Mouse (Mus musculus): Measurements from ENCODE around the gene Psmd4. TPM values are rescaled to one million over a fixed set of nuclear protein-coding genes. Genes with fewer than 3 reads are reported as not detected.

Gene Psmd4
- polyA plus RNA-seq, 1 experiment from 2014 or later: 286 TPM

DNA sequence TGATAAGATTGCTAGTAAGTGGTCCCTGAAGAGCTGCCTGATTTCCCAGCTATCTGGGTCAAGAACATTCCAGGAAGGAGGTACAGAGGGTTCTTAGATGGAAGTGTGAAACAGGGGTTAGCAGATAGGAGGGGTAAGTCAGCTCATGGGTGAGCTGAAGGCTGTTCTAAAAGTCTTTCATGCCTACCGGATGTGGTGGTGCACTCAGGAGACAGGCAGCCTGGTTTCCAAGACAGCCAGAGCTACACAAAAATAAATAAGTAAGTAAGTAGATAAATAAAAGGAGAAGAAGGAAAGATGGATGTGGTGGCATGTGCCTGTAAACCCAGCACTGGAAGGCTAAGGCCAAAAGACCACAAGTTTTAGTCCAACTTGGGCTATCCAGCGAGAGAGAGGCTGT is 23.7 kb downstream of the Psmd4 start:
- no peak for ATAC-seq (ENCODE audit: low FRiP score, low read depth)
- Histone ChIP-seq H3K4me3 (no peak overlapping the region), H3K9ac (no peak overlapping the region), H3K4me1 (peaks cover 13% of the 10 kb centered on the region), H3K36me3 (no peaks in the 10 kb centered on the region), H3K4me2 (replicated peaks) (no peak overlapping the region), H3K9me3 (no peaks in the 10 kb centered on the region), H3K27ac (no peak overlapping the region), H3K27me3 (replicated peaks) (no peaks in the 10 kb centered on the region)
- 84% methylated on average over 2 of the region's 2 CpGs for WGBS

DNA sequence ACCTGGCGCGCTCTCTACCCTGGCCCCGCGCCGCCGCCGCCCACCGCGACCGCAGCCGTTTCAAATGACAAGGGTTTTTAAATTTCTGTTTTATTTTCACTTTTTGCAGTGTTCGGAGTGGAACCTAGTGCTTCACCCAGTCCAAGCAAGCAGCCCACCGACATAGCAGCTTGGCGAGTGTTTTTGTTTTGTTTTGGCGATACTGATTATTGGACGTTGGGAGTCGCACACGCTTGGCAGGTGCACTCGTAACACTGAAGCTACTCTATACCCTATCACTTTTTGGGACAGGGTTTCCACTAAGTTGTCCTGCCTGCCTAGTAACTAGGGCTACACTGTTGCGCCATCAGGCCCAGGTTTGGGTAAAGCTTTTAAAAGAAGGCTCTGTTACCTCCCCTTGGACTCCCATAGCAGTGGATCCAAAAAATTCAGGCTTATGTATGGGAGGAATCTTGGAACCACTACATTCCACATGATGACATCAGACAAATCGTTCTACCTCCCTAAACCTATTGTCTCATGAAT is 25.8 kb downstream of the Psmd4 start:
- 0 out of 2 replicates have a peak overlapping the region, but pooled peaks have one; percentile 86 for H3K27ac ChIP-seq

DNA sequence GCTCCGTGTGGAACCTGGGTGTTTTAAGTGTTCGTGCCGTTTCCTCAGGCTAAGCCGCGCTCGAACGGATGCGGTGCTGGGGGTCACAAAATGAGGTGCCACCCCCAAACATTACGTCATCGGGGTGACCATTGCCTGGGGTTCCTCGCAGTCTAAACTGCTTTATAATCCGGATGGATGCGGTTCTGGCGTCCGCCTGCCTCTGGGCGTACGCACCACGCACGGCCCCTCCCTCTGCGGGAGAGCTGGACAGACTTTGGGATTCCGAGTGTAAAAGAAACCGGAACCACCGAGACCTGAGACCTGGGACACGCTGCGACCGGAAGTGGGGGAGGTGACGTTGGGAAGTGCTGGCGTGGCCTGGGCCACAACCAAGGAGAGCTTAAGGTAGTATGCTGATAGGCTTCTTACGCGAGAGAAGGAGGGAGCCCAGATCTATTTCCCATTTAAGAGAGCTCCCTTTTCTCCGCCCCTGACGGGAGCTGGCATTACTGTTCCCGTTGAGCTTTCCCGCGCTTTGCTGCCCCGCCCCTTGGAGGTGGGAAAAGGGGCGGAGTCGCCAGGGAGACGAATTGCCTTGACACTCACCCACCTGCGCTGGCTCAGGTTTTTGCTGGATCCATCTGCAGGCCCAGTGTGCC is 26.4 kb downstream of the Psmd4 start:
- Histone ChIP-seq H3K4me1 (peaks cover 22% of the 10 kb centered on the region), H3K4me3 (peak overlapping the region; percentile 87), H3K27me3 (replicated peaks) (no peaks in the 10 kb centered on the region), H3K4me2 (replicated peaks) (peak overlapping the region; percentile 90), H3K9me3 (no peaks in the 10 kb centered on the region), H3K27ac (peak overlapping the region; percentile 86), H3K9ac (peak overlapping the region; percentile 62), H3K36me3 (peaks cover 14% of the 10 kb centered on the region)
- ATAC-seq (ENCODE audit: low FRiP score, low read depth): peak; percentile 72
- WGBS: under 1% methylated on average over 40 of the region's 40 CpGs

More for the DNA sequence above, 25.8 kb downstream of the Psmd4 start:
- ATAC-seq (ENCODE audit: low FRiP score, low read depth): no peak
- Histone ChIP-seq H3K4me1 (peaks cover 22% of the 10 kb centered on the region), H3K4me2 (replicated peaks) (peak overlapping the region; percentile 90), H3K4me3 (peak overlapping the region; percentile 87), H3K27me3 (replicated peaks) (no peaks in the 10 kb centered on the region), H3K9me3 (no peaks in the 10 kb centered on the region), H3K9ac (peak overlapping the region; percentile 62), H3K36me3 (peaks cover 8% of the 10 kb centered on the region)
- WGBS: 5% methylated on average over 21 of the region's 21 CpGs

DNA sequence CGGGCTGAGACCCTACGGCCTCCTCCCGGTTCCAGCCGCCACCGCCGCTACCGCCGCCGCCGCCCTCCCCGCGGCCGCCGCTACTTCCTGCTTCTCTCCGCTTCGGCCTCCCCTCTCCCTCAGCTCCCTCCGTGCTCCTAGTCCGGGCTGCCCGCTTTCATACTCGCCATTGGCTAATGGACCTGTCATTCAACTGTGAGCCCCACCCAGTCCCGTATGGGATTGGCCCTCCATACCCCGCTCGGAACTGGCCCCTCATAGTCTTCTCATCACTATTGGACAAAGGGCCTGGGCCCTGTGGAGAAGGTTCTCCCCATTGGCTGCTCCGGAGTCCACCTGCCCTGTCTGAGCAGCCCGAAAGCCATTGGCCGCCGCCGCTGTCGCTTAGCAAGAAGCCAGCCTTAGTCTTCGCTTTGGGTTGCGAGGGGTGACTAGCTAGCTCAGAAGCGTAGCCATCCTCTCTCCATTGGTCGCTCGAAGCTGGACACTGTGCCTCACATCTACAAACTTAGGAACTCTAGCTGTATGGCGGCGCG is 27.0 kb downstream of the Psmd4 start, which contains the start of gene Zfp687:
Gene Zfp687 (minus strand): TSS at position 112 of the 536 bp plus-strand sequence.
- H3K36me3 ChIP-seq: peaks cover 20% of the 10 kb centered on the region

DNA sequence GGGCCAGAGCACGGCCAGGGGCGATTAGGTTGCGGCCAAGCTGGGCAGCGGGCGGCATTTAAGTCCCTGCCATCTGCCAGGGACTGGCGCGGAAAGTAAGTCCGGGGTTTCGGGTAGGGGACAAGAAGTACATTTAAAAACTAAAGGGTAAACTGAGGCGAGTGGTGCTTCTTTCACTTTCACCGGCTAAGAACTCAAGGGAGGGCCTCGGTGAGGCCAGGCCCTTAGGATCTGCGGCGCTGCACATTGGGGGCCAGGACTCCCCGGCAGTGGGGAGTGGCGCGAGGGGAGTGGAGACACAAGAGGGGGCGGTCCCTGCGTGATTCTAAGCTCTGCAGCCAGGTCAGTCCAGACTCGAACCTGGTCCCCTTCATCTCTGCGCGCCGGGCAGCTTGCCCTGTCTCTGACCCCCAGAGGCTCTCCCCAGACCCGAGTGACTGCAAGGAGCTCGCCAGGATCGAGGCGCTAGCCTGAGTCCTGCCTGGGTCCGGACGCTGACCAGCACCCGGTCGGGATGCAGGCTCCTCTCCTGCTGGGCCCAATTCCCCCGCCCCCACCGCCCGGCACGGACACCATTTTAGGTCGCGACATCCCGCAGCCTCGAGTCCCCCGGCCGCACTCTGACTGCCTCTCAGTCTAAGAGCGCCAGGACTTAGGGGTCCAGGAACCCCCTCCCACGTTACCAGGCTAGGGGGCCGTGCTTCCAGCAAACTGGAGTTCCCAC is 27.8 kb downstream of the Psmd4 start:
- H3K9ac ChIP-seq: peak overlapping the region; percentile 83
- H3K4me1 ChIP-seq: peaks cover 22% of the 10 kb centered on the region
- peaks cover 28% of the 10 kb centered on the region for H3K36me3 ChIP-seq
- H3K27ac ChIP-seq: peak overlapping the region; percentile 68; the same call in 1 of the 2 replicates
- no peaks in the 10 kb centered on the region for H3K27me3 ChIP-seq (replicated peaks)
- under 1% methylated on average over 44 of the region's 44 CpGs for WGBS
- H3K9me3 ChIP-seq: no peaks in the 10 kb centered on the region
- peak; percentile 21 for ATAC-seq (ENCODE audit: low FRiP score, low read depth)
- peak overlapping the region; percentile 87 for H3K4me3 ChIP-seq
- H3K4me2 ChIP-seq (replicated peaks): peak overlapping the region; percentile 94

More for the DNA sequence above, 27.0 kb downstream of the Psmd4 start, which contains the start of gene Zfp687:
- under 1% methylated on average over 33 of the region's 37 CpGs for WGBS
- Histone ChIP-seq H3K9me3 (no peaks in the 10 kb centered on the region), H3K9ac (peak within 1 kb of the TSS; percentile 83), H3K27me3 (replicated peaks) (no peaks in the 10 kb centered on the region), H3K27ac (peak within 1 kb of the TSS; percentile 86), H3K4me3 (peak within 1 kb of the TSS; percentile 87), H3K4me2 (replicated peaks) (peak within 1 kb of the TSS; percentile 94), H3K4me1 (peaks cover 22% of the 10 kb centered on the region)
- peak; percentile 99 for ATAC-seq (ENCODE audit: low FRiP score, low read depth)

DNA sequence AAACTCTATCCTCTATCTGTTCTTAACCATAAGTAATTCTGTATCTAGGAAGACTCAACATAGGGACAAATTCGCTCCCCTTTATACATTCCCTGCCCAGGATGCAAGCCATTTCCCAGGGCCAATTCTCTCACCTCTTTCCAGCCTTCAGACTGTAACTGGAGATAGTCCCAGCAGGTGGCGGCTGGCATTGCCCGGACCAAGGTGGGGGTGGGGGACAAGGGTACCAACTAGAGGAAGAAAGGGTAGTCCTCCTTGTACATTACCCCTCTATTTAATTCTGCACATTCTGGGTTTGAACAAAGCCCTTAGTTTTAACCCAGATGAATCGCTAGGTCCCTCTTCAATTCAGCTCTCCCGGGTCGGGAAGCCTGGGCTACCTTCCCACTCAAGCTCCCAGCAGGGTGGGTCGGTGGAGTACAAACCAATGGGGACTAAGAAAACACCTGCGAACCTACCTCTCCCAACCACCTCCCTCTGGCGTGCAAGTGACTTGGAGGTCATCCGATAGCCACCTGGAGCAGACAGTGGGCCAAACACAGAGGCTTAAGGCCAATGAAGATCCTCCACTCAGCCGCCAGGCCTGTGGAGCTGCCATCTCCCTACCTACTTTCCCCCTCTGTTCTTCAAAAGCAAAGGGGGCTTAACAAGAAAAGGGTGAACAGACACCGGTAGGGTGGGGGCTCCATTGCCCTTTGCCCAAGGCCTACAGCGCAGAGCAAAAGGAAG is 28.6 kb downstream of the Psmd4 start:
- peak overlapping the region; percentile 87 for H3K4me3 ChIP-seq
- no peak for ATAC-seq (ENCODE audit: low FRiP score, low read depth)
- peak overlapping the region; percentile 83 for H3K9ac ChIP-seq
- WGBS: 11% methylated on average over 13 of the region's 13 CpGs
- H3K27me3 ChIP-seq (replicated peaks): no peaks in the 10 kb centered on the region
- no peaks in the 10 kb centered on the region for H3K9me3 ChIP-seq
- H3K4me2 ChIP-seq (replicated peaks): peak overlapping the region; percentile 94
- peaks cover 22% of the 10 kb centered on the region for H3K4me1 ChIP-seq
- no peak overlapping the region for H3K27ac ChIP-seq
- peaks cover 36% of the 10 kb centered on the region for H3K36me3 ChIP-seq

DNA sequence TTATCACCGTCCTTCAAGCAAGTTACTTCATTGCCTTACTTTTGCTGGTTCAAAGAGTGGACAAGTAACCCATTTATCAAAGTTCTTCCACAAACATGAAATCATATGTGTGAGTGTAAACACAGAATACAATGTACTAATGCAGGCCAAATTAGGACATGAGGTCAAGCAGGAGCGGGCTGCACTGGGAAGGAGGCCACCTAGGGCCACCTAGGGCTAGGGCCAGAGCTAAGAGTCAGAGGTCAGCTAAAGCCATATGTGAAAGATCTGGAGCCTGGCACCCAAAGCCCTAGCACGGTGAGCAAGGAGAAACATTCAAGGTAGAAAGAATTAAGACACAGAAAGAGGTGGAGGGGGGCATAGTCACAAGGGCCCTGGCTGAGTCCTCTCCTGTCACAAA is 29.4 kb downstream of the Psmd4 start:
- 88% methylated on average over 3 of the region's 3 CpGs for WGBS
- H3K4me3 ChIP-seq: no peak overlapping the region
- no peaks in the 10 kb centered on the region for H3K9me3 ChIP-seq
- no peak for ATAC-seq (ENCODE audit: low FRiP score, low read depth)
- H3K4me2 ChIP-seq (replicated peaks): peak overlapping the region; percentile 94; the same call in 1 of the 2 replicates
- H3K4me1 ChIP-seq: peaks cover 22% of the 10 kb centered on the region
- peaks cover 44% of the 10 kb centered on the region for H3K36me3 ChIP-seq
- no peaks in the 10 kb centered on the region for H3K27me3 ChIP-seq (replicated peaks)
- H3K27ac ChIP-seq: no peak overlapping the region
- no peak overlapping the region for H3K9ac ChIP-seq

DNA sequence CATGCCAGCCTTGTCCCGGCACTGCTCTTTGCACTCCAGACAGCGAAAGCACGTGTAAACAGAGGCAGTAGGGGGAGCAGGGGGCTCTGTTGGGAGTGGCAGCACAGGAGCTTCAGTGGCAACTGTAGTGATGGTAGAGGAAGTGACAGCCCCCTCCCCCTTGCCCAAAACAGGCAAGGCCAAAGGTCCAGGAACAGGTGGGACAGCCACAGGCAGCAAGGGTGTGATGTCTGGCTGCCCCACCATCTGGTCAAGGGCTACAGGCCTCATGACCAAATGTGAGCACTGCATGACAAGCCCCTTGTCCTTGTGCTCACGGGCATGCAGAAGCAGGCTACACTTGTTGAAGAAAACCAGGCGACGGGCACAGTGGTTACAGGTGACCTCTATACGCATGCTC is 32.0 kb downstream of the Psmd4 start:
- H3K9me3 ChIP-seq: no peaks in the 10 kb centered on the region
- no peak overlapping the region; the same call in 1 of the 2 replicates for H3K4me3 ChIP-seq
- H3K36me3 ChIP-seq: peaks cover 66% of the 10 kb centered on the region
- ATAC-seq (ENCODE audit: low FRiP score, low read depth): no peak
- WGBS: 91% methylated on average over 7 of the region's 7 CpGs
- no peaks in the 10 kb centered on the region for H3K27me3 ChIP-seq (replicated peaks)
- no peak overlapping the region for H3K9ac ChIP-seq
- no peak overlapping the region for H3K4me2 ChIP-seq (replicated peaks)
- H3K4me1 ChIP-seq: peaks cover 22% of the 10 kb centered on the region
- H3K27ac ChIP-seq: no peak overlapping the region

DNA sequence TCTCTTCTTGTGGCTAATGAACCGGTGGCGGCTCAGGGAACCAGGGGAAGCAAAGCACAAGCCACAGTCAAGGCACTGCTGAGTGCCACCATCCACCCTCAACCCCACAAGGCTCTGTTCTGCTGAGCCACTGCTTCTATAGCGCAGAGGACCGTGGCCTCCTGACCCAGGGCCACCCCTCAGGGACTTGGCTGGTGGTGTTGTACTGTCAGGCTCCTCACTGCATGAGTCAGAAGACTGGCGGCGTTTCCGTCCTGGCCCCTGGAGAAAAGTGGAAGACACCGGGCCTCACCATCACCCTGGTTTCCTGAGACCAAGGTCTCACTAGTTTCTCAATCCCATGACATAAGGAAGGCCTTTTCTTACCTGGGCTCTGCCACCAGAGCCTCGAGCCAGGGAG is 34.7 kb downstream of the Psmd4 start:
- no peak overlapping the region for H3K4me3 ChIP-seq
- 0 out of 2 replicates have a peak overlapping the region, but pooled peaks have one; percentile 13 for H3K9ac ChIP-seq
- no peak overlapping the region for H3K4me2 ChIP-seq (replicated peaks)
- no peaks in the 10 kb centered on the region for H3K9me3 ChIP-seq
- H3K27me3 ChIP-seq (replicated peaks): no peaks in the 10 kb centered on the region
- WGBS: 93% methylated on average over 9 of the region's 9 CpGs
- ATAC-seq (ENCODE audit: low FRiP score, low read depth): no peak
- H3K36me3 ChIP-seq: peaks cover 85% of the 10 kb centered on the region
- H3K4me1 ChIP-seq: peaks cover 7% of the 10 kb centered on the region
- no peak overlapping the region for H3K27ac ChIP-seq

DNA sequence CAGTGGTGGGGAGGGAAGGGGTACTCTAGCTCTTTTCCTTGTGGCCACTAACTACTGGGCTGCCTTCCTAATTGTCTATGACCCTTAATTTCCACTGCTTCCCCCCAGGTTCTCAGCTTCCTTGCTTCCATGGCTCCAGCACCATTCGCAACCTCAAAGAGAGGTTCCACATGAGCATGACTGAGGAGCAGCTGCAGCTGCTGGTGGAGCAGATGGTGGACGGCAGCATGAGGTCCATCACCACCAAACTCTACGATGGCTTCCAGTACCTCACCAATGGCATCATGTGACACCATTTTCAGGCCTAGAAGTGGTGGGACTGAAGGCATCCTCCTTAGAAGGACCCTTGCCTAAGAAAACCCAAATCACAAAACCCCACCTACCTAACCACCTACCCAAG is 36.8 kb downstream of the Psmd4 start:
- no peak for ATAC-seq (ENCODE audit: low FRiP score, low read depth)
- 96% methylated on average over 3 of the region's 3 CpGs for WGBS
- Histone ChIP-seq H3K4me1 (peaks cover 10% of the 10 kb centered on the region), H3K9me3 (no peaks in the 10 kb centered on the region), H3K9ac (no peak overlapping the region), H3K27ac (no peak overlapping the region), H3K27me3 (replicated peaks) (no peaks in the 10 kb centered on the region), H3K4me3 (no peak overlapping the region), H3K4me2 (replicated peaks) (no peak overlapping the region), H3K36me3 (peaks cover 77% of the 10 kb centered on the region)

DNA sequence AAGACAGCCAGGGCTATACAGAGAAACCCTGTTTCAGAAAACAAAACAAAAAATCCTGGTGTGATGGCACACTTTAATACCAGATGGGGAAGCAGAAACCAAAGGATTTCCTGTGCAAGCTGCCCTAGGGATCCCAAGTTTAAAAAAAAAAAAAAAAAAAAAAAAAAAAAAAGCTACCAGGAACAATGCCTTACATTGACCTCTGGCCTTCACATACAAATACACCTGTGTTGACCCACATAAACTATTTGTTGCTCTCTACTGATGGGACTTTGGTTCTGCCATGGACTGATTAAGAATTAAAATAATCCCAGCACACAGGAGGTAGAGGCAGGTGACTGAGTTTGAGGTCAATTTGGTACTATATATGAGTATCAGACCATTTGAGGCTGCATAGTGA is 39.1 kb downstream of the Psmd4 start:
- Histone ChIP-seq H3K4me3 (no peak overlapping the region), H3K4me2 (replicated peaks) (no peak overlapping the region), H3K9me3 (no peaks in the 10 kb centered on the region), H3K27me3 (replicated peaks) (no peaks in the 10 kb centered on the region), H3K4me1 (peaks cover 10% of the 10 kb centered on the region; the same call in 1 of the 2 replicates), H3K27ac (no peak overlapping the region), H3K36me3 (peaks cover 69% of the 10 kb centered on the region), H3K9ac (no peak overlapping the region)
- no peak for ATAC-seq (ENCODE audit: low FRiP score, low read depth)

All from neural tube, embryonic 12.5 days (tissue).